Mouse (Mus musculus) testis, adult 2 months (tissue): ENCODE measurements at regions not wholly inside any gene's neighbourhood (a gene's known extent, or its start where the extent isn't known, plus 50 kb on each side); places are given as distances from the start of the nearest gene placed in this dataset.
A peak's percentile ranks its signal among the peaks of the same experiment; 100 is the strongest.

Source experiments
- H3K27ac ChIP-seq: fragments of 200-500 bp; 2 replicates; pipeline ENCODE4 v1.5.1; 2012; ENCODE audit warnings: low read depth, low read length; ENCODE audit not compliant: control insufficient read depth, insufficient read depth
- H3K27me3 ChIP-seq: fragments of 200-500 bp; 2 replicates; pipeline ENCODE4 v1.6.1; 2012; ENCODE audit warnings: mild to moderate bottlenecking, low read length, moderate library complexity; ENCODE audit not compliant: control insufficient read depth, insufficient read depth
- H3K36me3 ChIP-seq: fragments of 200-500 bp; 2 replicates; pipeline ENCODE4 v1.6.1; 2012; ENCODE audit warnings: mild to moderate bottlenecking, low read length; ENCODE audit not compliant: control insufficient read depth, insufficient read depth
- H3K4me1 ChIP-seq: fragments of 200-500 bp; 2 replicates; pipeline ENCODE4 v1.6.1; 2012; ENCODE audit warnings: low read length; ENCODE audit not compliant: control insufficient read depth, insufficient read depth
- H3K4me3 ChIP-seq: fragments of 200-500 bp; 2 replicates; pipeline ENCODE4 v1.5.1; 2012; ENCODE audit warnings: low read depth, mild to moderate bottlenecking, low read length, moderate library complexity, mixed read lengths; ENCODE audit not compliant: control insufficient read depth
- CTCF ChIP-seq: fragments of 200-500 bp; IDR thresholded peaks from 2 replicates; pipeline ENCODE4 v1.5.1; 2012; ENCODE audit warnings: low read depth, mild to moderate bottlenecking, inconsistent platforms, low read length, moderate library complexity; ENCODE audit not compliant: control insufficient read depth, insufficient read depth, insufficient replicate concordance
- POLR2A ChIP-seq: fragments of 200-500 bp; IDR thresholded peaks from 2 replicates; pipeline ENCODE4 v1.6.1; 2012; ENCODE audit warnings: low read depth, mild to moderate bottlenecking, inconsistent platforms, low read length, moderate library complexity; ENCODE audit not compliant: control insufficient read depth

- TF ChIP-seq CTCF (no peak), POLR2A (no peak)
- H3K36me3 ChIP-seq = no peaks in the 10 kb centered on the region
- H3K4me1 ChIP-seq = no peaks in the 10 kb centered on the region
- no peak overlapping the region for H3K27ac ChIP-seq
- H3K4me3 ChIP-seq = no peak overlapping the region
- H3K27me3 ChIP-seq = no peaks in the 10 kb centered on the region
These were observed 179.5 kb downstream of the Ets1 start for GRCm38 (mm10) chr9:32815473-32815872.

- H3K4me3 ChIP-seq = no peak overlapping the region
- no peaks in the 10 kb centered on the region for H3K36me3 ChIP-seq
- H3K27me3 ChIP-seq = no peaks in the 10 kb centered on the region
- H3K27ac ChIP-seq = peak overlapping the region; percentile 6; the same call in 1 of the 2 replicates
- H3K4me1 ChIP-seq = no peaks in the 10 kb centered on the region
- TF ChIP-seq POLR2A (no peak), CTCF (no peak)
These were observed 180.8 kb downstream of the Ets1 start for GRCm38 (mm10) chr9:32816649-32817425.

GRCm38 (mm10) chr9:32817442-32818358, 181.7 kb downstream of the Ets1 start:
- H3K27ac ChIP-seq = no peak overlapping the region
- TF ChIP-seq CTCF (no peak), POLR2A (no peak)
- no peak overlapping the region for H3K4me3 ChIP-seq
- no peaks in the 10 kb centered on the region for H3K4me1 ChIP-seq
- no peaks in the 10 kb centered on the region for H3K27me3 ChIP-seq
- no peaks in the 10 kb centered on the region for H3K36me3 ChIP-seq

GRCm38 (mm10) chr9:32823439-32824133, 187.6 kb downstream of the Ets1 start:
- Histone ChIP-seq H3K4me1 (no peaks in the 10 kb centered on the region), H3K27me3 (no peaks in the 10 kb centered on the region), H3K27ac (no peak overlapping the region), H3K4me3 (no peak overlapping the region), H3K36me3 (no peaks in the 10 kb centered on the region)
- TF ChIP-seq POLR2A = no peak
- TF ChIP-seq CTCF = no peak

- Histone ChIP-seq H3K27me3 (no peaks in the 10 kb centered on the region), H3K4me3 (no peak overlapping the region), H3K27ac (no peak overlapping the region), H3K36me3 (no peaks in the 10 kb centered on the region), H3K4me1 (no peaks in the 10 kb centered on the region)
- TF ChIP-seq POLR2A (no peak), CTCF (no peak)
These were observed 188.1 kb downstream of the Ets1 start for GRCm38 (mm10) chr9:32824134-32824531.

- no peak overlapping the region for H3K4me3 ChIP-seq
- TF ChIP-seq POLR2A (no peak), CTCF (no peak)
- no peaks in the 10 kb centered on the region for H3K4me1 ChIP-seq
- no peaks in the 10 kb centered on the region for H3K27me3 ChIP-seq
- no peak overlapping the region for H3K27ac ChIP-seq
- H3K36me3 ChIP-seq = no peaks in the 10 kb centered on the region
These were observed 194.4 kb downstream of the Ets1 start for GRCm38 (mm10) chr9:32830268-32830891.

- Histone ChIP-seq H3K27me3 (no peaks in the 10 kb centered on the region), H3K27ac (no peak overlapping the region), H3K4me3 (no peak overlapping the region), H3K36me3 (no peaks in the 10 kb centered on the region), H3K4me1 (no peaks in the 10 kb centered on the region)
- TF ChIP-seq POLR2A (no peak), CTCF (no peak)
These were observed 197.4 kb downstream of the Ets1 start for GRCm38 (mm10) chr9:32833373-32833772.
